Mouse (Mus musculus) bone marrow, adult 2 months (tissue): ENCODE results near the gene Adamts12.

Experiments
- CTCF ChIP-seq: fragments of 200-500 bp; IDR thresholded peaks from 2 replicates; pipeline ENCODE4 v1.5.1; 2011; ENCODE audit warnings: low read length, control low read depth; ENCODE audit not compliant: control insufficient read depth, insufficient read depth
- POLR2A ChIP-seq: fragments of 200-500 bp; IDR thresholded peaks from 2 replicates; pipeline ENCODE4 v1.6.1; 2011; ENCODE audit warnings: low read depth, mild to moderate bottlenecking, control low read depth, low read length, borderline replicate concordance; ENCODE audit not compliant: control insufficient read depth

DNA sequence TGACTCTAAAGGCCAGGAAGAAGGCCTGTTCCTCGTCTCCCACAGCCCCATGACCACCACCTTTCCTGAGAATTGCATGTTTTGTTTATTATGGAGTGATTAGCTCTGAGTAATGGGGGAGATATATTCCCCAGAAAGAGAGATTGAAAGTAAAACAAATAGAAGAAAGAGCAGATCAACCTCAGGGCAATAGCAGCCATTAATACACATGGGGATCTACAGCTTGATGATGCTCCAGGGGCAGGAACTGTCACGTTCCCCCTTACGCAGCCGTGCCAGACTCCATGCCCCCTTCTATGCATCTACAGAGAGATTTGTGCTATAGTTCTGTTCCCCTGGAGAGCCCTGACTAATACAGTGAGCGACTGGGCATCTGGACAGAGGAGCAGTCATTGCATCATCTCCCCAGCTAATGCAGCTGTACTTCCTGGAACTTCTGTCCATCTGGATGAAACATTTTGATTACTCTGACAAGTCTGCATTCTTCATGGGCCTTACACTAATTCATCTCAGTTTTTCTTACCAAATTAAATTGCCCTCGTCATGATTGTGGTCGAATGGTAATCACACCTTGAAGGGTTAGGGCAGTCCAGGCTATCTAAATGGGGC lies 306.0 kb downstream of the Adamts12 start:
- no peak for TF ChIP-seq POLR2A
- TF ChIP-seq CTCF, result no peak
